Mouse (Mus musculus): Measurements from ENCODE around the gene Cblb. TPM values are rescaled to one million over a fixed set of nuclear protein-coding genes. Genes with fewer than 3 reads are reported as not detected.

Cblb gene
- polyA plus RNA-seq, 1 experiment from 2014 or later, result 28.9 TPM

DNA sequence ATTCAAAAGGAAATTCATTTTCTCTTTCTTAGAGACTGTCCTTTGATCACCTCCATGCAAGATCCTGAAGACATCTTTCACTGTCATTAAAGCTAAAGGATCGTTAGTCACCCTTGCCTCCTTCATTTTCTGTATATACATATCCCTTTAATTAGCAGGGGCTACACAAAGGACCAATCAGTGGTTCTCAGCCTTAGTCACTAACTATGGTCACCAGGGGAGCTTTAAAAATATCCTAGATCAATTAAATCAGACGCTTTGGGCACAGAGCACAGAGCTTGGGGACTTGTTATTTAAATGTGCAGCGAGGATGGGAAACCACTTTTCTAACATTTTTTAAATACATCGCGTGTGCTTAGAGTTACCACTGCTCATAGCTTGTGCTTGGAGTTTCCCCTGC, 7.6 kb upstream of the Cblb start:
- H3K4me1 ChIP-seq, result no peaks in the 10 kb centered on the region
- no peaks in the 10 kb centered on the region for H3K36me3 ChIP-seq (replicated peaks)
- H3K27ac ChIP-seq (replicated peaks), result no peak overlapping the region
- 77% methylated on average over 5 of the region's 5 CpGs for WGBS
- no peaks in the 10 kb centered on the region for H3K27me3 ChIP-seq (replicated peaks; ENCODE audit: low read depth, poor library complexity, severe bottlenecking)
- no peak for DNase-seq (ENCODE audit: low spot score)
- H3K9me3 ChIP-seq, result no peaks in the 10 kb centered on the region
- H3K4me3 ChIP-seq, result no peak overlapping the region

GRCm38 (mm10) chr16:52027326-52027725, 3.7 kb upstream of the Cblb start:
- H3K9me3 ChIP-seq, result no peaks in the 10 kb centered on the region
- H3K36me3 ChIP-seq (replicated peaks), result no peaks in the 10 kb centered on the region
- H3K27ac ChIP-seq (replicated peaks), result no peak overlapping the region
- 90% methylated on average over 4 of the region's 4 CpGs for WGBS
- H3K27me3 ChIP-seq (replicated peaks; ENCODE audit: low read depth, poor library complexity, severe bottlenecking), result no peaks in the 10 kb centered on the region
- no peak for DNase-seq (ENCODE audit: low spot score)
- H3K4me3 ChIP-seq, result no peak overlapping the region
- peaks cover 8% of the 10 kb centered on the region for H3K4me1 ChIP-seq

- no peak overlapping the region for H3K27ac ChIP-seq (replicated peaks)
- H3K36me3 ChIP-seq (replicated peaks), result peaks cover 2% of the 10 kb centered on the region
- no peak overlapping the region for H3K4me3 ChIP-seq
- no peaks in the 10 kb centered on the region for H3K9me3 ChIP-seq
- no peaks in the 10 kb centered on the region for H3K27me3 ChIP-seq (replicated peaks; ENCODE audit: low read depth, poor library complexity, severe bottlenecking)
- no peak for DNase-seq (ENCODE audit: low spot score)
- WGBS, result 88% methylated on average over 3 of the region's 3 CpGs
- peaks cover 17% of the 10 kb centered on the region for H3K4me1 ChIP-seq
These were observed 2.0 kb upstream of the Cblb start for GRCm38 (mm10) chr16:52029001-52029400.

DNA sequence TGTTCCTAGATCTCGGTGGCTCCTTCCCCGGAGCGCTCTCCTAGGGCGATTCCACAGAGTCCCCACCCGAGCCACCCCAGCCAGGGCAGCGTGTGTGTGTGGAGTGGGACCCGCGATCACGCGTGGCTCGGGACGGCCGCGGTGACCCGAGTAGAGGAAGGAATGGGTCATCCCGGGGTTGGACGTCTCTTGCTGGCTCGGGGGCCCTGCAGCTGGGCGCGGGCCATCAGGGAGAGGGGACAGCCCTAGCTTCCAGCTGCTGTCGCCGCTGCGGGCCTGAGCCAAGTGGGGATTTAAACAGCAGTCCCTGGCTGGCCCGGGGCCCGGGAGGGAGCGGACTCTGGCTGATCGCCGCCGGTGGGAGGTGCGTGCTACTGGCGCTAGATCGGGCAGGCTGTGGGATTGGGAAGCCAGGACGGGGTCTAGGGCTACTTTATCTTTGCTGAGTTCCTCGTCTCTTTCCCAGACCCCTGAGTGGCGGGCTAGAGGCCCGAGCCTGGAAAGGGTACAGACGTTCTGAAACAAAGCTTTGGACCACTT, 757 bp downstream of the Cblb start:
- Histone ChIP-seq H3K36me3 (replicated peaks) (peaks cover 30% of the 10 kb centered on the region), H3K9me3 (no peaks in the 10 kb centered on the region), H3K27ac (replicated peaks) (peak overlapping the region; percentile 98), H3K4me1 (peaks cover 35% of the 10 kb centered on the region), H3K4me3 (peak overlapping the region; percentile 98), H3K27me3 (replicated peaks; ENCODE audit: low read depth, poor library complexity, severe bottlenecking) (no peaks in the 10 kb centered on the region)
- WGBS, result under 1% methylated on average over 37 of the region's 37 CpGs
- peak; percentile 89 for DNase-seq (ENCODE audit: low spot score)

DNA sequence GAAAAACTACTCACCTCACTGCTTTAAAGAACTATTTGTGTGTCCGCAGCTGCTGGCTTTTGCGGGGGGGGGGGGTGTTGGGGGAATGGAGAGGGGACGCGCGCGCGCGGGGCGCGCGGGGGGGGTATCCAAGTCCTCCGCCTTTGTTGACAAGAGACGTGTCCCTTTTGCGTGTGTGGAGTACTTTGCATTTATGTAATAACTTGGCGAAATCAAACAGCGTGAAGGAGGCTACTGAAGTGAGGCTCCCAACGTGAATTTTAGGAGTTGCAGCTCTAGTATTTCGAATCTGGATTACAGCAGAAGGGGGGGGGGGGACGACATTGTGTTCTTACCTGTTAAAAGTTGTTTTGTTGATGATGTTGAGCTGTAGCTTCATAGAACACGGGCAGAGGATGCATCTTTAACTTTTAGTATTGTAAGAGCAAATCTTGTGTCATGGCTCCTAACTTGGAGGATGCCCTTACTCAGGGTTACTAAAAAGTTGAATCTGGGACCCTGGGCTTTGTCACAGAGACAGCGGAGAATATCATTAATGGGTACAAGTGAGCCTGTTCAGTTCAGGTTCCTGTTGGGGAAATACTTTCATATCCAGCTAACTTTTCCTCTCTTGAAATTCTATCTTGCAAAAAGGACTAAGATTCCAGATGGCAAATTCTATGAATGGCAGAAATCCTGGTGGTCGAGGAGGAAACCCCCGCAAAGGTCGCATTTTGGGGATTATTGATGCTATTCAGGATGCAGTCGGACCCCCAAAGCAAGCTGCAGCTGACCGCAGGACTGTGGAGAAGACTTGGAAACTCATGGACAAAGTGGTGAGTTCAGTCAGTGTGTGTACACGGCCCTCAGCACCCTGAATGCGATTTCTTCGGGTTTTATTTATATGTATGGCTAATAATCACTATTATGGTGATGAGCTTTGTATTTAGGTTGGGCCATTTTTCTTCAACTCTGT, 1.6 kb downstream of the Cblb start:
- Histone ChIP-seq H3K36me3 (replicated peaks) (peaks cover 38% of the 10 kb centered on the region), H3K9me3 (no peaks in the 10 kb centered on the region), H3K27ac (replicated peaks) (peak overlapping the region; percentile 98), H3K4me1 (peaks cover 35% of the 10 kb centered on the region), H3K27me3 (replicated peaks; ENCODE audit: low read depth, poor library complexity, severe bottlenecking) (no peaks in the 10 kb centered on the region), H3K4me3 (peak overlapping the region; percentile 98)
- 15% methylated on average over 29 of the region's 29 CpGs for WGBS
- DNase-seq (ENCODE audit: low spot score), result no peak

DNA sequence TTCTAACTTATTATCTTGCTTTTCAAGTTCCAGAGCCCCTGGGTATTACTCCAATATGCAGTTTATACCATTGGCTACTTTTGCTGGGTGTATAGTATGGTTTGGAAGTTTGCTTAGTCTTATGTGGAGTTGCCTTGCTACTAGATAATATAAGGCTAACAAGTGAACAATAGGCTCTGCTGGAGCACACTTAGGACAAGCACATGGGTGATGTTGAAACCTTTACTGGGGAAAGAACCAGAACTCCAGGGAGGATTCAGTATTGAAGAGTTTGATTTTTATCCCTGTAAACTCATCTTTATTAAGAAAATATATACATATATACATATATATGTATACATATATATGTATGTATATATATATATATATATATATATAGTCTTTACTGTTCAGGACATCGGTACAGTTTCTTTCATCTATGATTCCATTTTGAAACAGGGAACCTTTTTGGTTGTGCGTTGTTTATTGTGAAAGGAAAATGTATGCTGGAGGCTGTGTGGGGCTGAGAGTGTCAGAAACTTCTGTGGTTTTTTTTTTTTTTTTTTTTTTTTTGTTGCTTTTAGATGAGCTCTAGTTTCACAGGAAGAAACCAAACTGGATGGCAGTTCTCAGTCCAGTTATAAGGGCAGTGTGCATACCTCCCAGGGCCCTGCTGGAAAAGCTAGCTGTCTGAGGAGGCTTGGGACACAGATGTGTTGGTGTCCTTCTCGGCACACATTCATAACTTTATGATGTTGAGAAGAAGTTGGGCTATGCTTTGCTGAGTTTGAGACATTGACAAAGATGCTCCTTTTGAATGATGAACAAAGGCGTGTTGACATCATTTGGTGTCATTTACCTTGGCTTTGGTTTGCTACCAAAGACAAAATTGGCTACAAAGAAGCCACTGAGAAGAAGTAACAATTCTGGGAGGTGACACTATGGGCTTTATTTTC, 2.6 kb downstream of the Cblb start:
- Histone ChIP-seq H3K27ac (replicated peaks) (0 out of 2 replicates have a peak overlapping the region, but pooled peaks have one; percentile 98), H3K4me3 (peak overlapping the region; percentile 98), H3K27me3 (replicated peaks; ENCODE audit: low read depth, poor library complexity, severe bottlenecking) (no peaks in the 10 kb centered on the region), H3K36me3 (replicated peaks) (peaks cover 48% of the 10 kb centered on the region), H3K4me1 (peaks cover 35% of the 10 kb centered on the region), H3K9me3 (no peaks in the 10 kb centered on the region)
- DNase-seq (ENCODE audit: low spot score), result no peak
- WGBS, result 93% methylated on average over 4 of the region's 4 CpGs

DNA sequence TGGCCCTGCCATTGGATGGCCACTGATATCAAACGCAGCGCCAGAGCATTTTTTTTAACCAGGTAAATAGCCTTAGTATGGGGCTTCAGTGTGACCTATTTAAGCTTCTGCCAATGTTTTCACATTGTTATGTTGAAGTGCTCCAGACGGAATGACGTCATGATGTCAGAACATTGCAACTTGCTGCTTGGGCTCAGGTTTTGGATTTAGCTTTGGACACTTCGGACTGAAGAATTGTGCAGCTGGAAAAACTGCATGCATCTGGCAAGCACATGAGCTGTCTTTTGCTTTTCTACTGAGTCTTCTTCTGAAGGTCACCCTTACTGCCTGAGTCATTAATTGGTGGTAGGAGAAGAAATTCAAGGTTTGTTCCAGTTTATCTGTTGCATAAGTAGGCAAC, 3.3 kb downstream of the Cblb start:
- Histone ChIP-seq H3K9me3 (no peaks in the 10 kb centered on the region), H3K4me3 (peak overlapping the region; percentile 35; the same call in 1 of the 2 replicates), H3K4me1 (peaks cover 35% of the 10 kb centered on the region), H3K27ac (replicated peaks) (no peak overlapping the region), H3K27me3 (replicated peaks; ENCODE audit: low read depth, poor library complexity, severe bottlenecking) (no peaks in the 10 kb centered on the region), H3K36me3 (replicated peaks) (peaks cover 55% of the 10 kb centered on the region)
- WGBS, result 92% methylated on average over 5 of the region's 5 CpGs
- DNase-seq (ENCODE audit: low spot score), result no peak

- WGBS, result 87% methylated on average over 3 of the region's 3 CpGs
- H3K4me3 ChIP-seq, result no peak overlapping the region
- DNase-seq (ENCODE audit: low spot score), result no peak
These were observed 5.3 kb downstream of the Cblb start for GRCm38 (mm10) chr16:52036295-52036694.

DNA sequence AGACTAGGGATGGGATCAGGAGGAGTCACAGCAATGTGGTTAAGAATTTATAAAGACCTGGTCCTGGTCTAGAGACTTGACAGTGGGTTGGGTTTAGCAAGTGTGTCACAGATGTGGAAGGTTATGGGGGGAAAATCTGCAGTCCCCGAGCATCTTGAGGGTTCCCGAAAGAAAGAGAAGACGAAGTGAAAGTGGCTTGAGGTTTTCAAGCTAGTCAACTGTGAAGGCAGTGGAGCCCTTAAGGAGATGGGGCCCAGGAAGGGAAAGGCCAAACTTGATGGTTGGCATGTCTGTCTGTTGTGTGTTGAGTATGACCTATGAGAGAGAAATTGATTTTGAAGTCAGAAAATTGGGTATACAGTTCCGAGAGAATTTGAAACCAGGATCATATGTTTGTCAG, 7.3 kb downstream of the Cblb start:
- DNase-seq (ENCODE audit: low spot score), result no peak
- WGBS, result 89% methylated on average over 4 of the region's 4 CpGs
- H3K36me3 ChIP-seq (replicated peaks), result peaks cover 79% of the 10 kb centered on the region

More at GRCm38 (mm10) chr16:52036295-52036694, 5.3 kb downstream of the Cblb start:
- H3K27me3 ChIP-seq (replicated peaks; ENCODE audit: low read depth, poor library complexity, severe bottlenecking), result no peaks in the 10 kb centered on the region
- H3K9me3 ChIP-seq, result no peaks in the 10 kb centered on the region
- no peak overlapping the region for H3K27ac ChIP-seq (replicated peaks)
- peaks cover 27% of the 10 kb centered on the region for H3K4me1 ChIP-seq
- peaks cover 71% of the 10 kb centered on the region for H3K36me3 ChIP-seq (replicated peaks)

DNA sequence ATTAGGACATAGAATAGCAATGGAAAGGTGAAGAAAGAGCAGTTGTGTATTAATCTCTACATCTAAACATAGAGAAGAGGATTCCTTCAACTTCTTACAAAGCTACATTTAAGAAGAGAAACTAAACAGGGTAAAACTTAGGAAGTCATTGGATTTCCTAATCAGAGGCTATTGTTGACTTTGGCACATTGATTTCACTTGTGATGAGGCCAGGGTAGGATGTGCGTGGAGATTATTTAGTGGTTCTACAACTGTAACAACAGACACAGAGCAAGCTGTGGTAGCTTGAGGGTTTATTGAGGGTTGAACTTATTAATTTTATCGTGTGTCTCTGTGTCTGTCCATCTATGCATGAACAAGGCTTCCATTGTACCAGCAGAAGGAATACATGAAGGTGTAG, 7.8 kb downstream of the Cblb start:
- H3K27me3 ChIP-seq (replicated peaks; ENCODE audit: low read depth, poor library complexity, severe bottlenecking), result no peaks in the 10 kb centered on the region
- H3K4me3 ChIP-seq, result no peak overlapping the region
- H3K9me3 ChIP-seq, result no peaks in the 10 kb centered on the region
- peaks cover 26% of the 10 kb centered on the region for H3K4me1 ChIP-seq
- 93% methylated on average over 2 of the region's 2 CpGs for WGBS
- no peak overlapping the region for H3K27ac ChIP-seq (replicated peaks)
- peaks cover 80% of the 10 kb centered on the region for H3K36me3 ChIP-seq (replicated peaks)
- DNase-seq (ENCODE audit: low spot score), result no peak

More for the DNA sequence above, 7.3 kb downstream of the Cblb start:
- Histone ChIP-seq H3K9me3 (no peaks in the 10 kb centered on the region), H3K27ac (replicated peaks) (no peak overlapping the region), H3K4me1 (peaks cover 28% of the 10 kb centered on the region), H3K4me3 (no peak overlapping the region), H3K27me3 (replicated peaks; ENCODE audit: low read depth, poor library complexity, severe bottlenecking) (no peaks in the 10 kb centered on the region)

DNA sequence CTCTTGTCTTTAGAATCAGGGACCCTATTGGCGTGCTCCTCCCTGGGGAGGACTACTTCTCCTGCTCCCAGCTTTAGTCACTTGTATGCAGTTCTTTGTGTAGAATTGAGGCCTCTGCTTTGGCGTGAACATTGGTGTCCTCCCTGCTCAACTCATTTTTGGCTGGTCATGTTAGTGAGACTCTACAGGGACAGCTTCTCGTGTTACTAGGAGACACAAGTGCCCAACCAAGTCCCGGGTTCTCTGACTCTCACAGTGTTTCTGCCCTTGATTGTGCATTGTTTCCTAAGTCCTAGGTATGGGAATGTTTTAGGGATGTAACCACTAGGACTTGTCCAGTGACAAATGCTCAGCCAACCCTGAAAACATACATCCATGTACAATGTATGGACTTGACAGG, 9.9 kb downstream of the Cblb start:
- H3K9me3 ChIP-seq, result no peaks in the 10 kb centered on the region
- no peak overlapping the region for H3K27ac ChIP-seq (replicated peaks)
- peaks cover 11% of the 10 kb centered on the region for H3K4me1 ChIP-seq
- DNase-seq (ENCODE audit: low spot score), result no peak
- peaks cover 65% of the 10 kb centered on the region for H3K36me3 ChIP-seq (replicated peaks)
- 84% methylated on average over 4 of the region's 4 CpGs for WGBS
- H3K27me3 ChIP-seq (replicated peaks; ENCODE audit: low read depth, poor library complexity, severe bottlenecking), result no peaks in the 10 kb centered on the region
- no peak overlapping the region for H3K4me3 ChIP-seq

GRCm38 (mm10) chr16:52042667-52043379, 11.8 kb downstream of the Cblb start:
- Histone ChIP-seq H3K4me3 (no peak overlapping the region), H3K27me3 (replicated peaks; ENCODE audit: low read depth, poor library complexity, severe bottlenecking) (no peaks in the 10 kb centered on the region), H3K27ac (replicated peaks) (no peak overlapping the region; the same call in 1 of the 2 replicates), H3K36me3 (replicated peaks) (peaks cover 57% of the 10 kb centered on the region), H3K9me3 (no peaks in the 10 kb centered on the region), H3K4me1 (peaks cover 6% of the 10 kb centered on the region)
- 74% methylated on average over 14 of the region's 14 CpGs for WGBS
- DNase-seq (ENCODE audit: low spot score), result no peak

Measured in embryonic facial prominence, embryonic 10.5 days (tissue).